Mouse (Mus musculus): ENCODE measurements around the gene Unc5a.

Unc5a gene

GRCm38 (mm10) chr13:54955695-54956471, 6.7 kb downstream of the Unc5a start:
- DNase-seq (ENCODE audit: low spot score in 2 of 2) = peak in 1 of 2 experiments; percentile 49

- no peak for DNase-seq (ENCODE audit: low spot score in 2 of 2)
Measured at GRCm38 (mm10) chr13:54957281-54957680, 8.1 kb downstream of the Unc5a start.

- DNase-seq (ENCODE audit: low spot score in 2 of 2) = no peak
Measured at GRCm38 (mm10) chr13:54959059-54959701, 10.0 kb downstream of the Unc5a start.

GRCm38 (mm10) chr13:54959842-54960241, 10.6 kb downstream of the Unc5a start:
- DNase-seq (ENCODE audit: low spot score in 2 of 2) = no peak

DNA sequence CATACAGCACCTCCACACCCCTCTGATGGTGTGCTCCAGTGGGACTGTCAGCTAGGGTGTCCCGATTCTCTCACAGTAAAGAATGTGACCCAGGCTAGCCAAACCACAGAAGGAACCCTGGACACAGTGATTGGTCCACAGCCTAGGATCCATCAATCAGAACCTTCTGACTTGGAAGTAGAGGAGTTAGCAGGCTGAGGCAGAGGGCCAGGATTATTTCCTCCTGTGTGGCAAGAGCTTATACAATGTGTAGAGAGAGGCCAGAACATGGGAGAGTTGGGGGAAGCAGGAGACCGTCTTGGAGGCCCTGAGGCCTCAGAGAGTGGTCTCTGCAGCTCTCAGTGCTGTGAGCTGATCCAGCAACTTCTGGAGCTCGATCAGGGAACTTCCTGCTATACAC, 11.3 kb downstream of the Unc5a start:
- no peak for DNase-seq (ENCODE audit: low spot score in 2 of 2)

DNA sequence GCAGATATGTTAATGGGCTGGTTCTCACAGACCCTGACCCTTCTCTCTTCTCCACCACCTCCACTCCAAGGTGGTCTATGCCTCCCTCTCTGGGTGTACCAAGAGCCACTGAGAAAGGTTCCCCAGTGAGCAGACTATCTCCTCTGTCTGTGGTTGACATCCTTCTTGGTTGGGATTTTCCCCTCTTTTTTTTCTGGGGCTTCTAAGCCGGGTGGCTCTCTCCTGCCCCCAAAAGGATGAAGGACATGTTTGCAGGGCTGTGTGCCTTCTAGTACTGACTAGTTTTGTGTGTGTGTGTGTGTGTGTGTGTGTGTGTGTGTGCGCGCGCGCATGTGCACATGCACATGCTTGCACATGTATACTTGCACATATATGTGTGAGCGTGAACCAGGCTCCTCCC, 16.0 kb downstream of the Unc5a start:
- no peak for DNase-seq (ENCODE audit: low spot score in 2 of 2)

- DNase-seq (ENCODE audit: low spot score in 2 of 2) = no peak
Measured at GRCm38 (mm10) chr13:54967501-54967900, 18.3 kb downstream of the Unc5a start.

GRCm38 (mm10) chr13:54968636-54969035, 19.4 kb downstream of the Unc5a start:
- DNase-seq (ENCODE audit: low spot score in 2 of 2) = no peak

DNA sequence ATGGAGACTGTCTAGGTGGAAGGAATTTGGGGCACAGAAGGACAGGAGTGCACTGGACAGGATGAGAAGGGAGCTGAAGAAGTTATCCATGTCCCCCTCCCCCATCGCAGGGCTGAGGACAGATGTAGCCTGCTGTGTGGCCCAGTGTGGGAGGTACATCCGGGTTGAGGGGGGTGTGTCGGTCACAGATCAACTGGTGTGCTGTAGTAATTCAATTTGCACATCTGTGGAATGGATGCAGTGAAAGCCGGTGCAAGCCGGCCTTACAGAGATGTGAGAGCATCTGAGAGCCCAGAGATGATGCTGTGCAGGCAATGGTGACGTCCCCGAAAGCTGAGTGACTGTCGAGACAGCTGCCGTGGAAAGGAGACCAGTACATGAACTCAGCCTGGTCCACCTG, 20.3 kb downstream of the Unc5a start:
- no peak for DNase-seq (ENCODE audit: low spot score in 2 of 2)

GRCm38 (mm10) chr13:54970521-54971247, 21.5 kb downstream of the Unc5a start:
- DNase-seq (ENCODE audit: low spot score in 2 of 2) = no peak

DNA sequence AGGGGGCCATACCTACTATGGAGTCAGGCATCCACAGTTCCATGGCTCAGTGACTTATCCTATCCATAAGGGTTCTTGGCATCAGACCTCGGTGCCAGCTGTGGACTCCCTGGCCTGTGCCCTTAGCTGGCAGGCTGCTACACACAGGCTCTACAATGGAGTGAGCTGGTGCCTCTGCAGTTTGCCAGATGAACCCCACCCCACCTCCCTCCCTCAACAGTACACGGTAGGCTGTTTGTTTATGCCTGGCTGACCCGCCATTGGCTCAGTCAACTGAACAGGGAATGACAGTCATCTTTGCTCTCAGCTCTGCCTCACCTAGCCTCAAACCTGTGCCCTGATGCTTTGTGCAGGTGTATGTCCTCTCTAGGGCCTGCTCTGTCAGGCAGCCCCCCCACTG, 26.3 kb downstream of the Unc5a start:
- no peak for DNase-seq (ENCODE audit: low spot score in 2 of 2)

DNA sequence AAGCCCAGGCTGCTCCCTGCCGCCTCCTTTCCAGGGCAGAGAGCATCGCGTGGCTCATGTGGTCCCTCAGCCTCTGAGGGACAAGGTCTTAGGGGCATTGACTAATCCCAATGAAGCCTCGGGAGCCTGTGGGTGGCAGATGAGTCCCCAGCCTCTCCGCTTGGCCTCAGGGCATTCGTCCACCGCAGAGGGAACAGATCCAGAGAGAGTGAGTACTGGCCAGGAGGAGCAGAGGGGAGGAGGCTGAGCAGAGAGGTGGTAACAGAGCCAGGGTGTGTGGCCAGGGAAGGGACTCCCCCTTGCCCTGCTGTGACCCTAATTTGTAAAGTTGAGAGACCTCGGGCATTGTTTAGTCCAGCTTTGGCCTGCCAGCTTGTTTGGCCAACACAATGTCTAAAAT, 29.6 kb downstream of the Unc5a start:
- DNase-seq (ENCODE audit: low spot score in 2 of 2) = no peak

- DNase-seq (ENCODE audit: low spot score in 2 of 2) = no peak
Measured at GRCm38 (mm10) chr13:54980957-54981356, 31.7 kb downstream of the Unc5a start.

DNA sequence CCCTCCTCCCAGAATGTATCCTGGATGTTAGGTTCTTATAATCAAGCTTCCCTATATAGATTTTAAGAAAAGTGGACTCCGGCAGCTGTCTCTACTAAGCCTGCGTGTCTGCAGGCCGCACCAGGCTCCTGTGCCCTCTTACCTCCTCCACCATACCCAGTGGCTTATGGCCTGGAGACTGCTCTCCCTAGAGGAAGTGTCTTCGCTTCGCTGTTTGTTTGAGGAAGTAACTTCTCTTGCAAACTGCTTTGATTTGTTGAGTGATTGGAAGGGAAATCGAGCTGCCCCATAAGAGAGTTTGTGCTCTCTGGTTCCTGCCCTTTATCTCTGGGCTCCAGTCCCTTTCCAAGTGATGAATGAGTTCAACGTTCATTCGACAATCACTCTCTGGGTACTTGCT, 33.8 kb downstream of the Unc5a start:
- DNase-seq (ENCODE audit: low spot score in 2 of 2) = no peak

DNA sequence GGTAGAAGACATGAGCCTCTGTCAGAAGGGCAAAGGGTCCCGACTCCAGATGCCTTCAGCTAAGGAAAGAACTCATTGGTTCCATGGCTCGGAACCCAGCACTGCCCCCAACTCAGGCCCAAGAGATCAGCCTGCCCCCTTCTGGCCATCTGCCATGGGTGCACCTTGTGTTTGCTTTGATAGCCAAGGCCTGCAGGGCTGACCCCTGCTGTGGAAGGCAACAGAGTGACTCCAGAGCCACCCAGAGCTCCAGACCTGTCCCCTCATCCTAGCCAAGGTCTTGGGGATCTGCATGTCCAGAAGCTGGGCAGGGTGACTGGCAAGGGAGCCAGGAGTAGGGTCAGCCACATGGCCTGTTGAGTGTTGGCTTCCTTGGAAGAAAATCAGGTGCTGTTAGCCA, 34.4 kb downstream of the Unc5a start:
- no peak for DNase-seq (ENCODE audit: low spot score in 2 of 2)

- DNase-seq (ENCODE audit: low spot score in 2 of 2) = no peak
Measured at GRCm38 (mm10) chr13:54987405-54987804, 38.2 kb downstream of the Unc5a start.

DNA sequence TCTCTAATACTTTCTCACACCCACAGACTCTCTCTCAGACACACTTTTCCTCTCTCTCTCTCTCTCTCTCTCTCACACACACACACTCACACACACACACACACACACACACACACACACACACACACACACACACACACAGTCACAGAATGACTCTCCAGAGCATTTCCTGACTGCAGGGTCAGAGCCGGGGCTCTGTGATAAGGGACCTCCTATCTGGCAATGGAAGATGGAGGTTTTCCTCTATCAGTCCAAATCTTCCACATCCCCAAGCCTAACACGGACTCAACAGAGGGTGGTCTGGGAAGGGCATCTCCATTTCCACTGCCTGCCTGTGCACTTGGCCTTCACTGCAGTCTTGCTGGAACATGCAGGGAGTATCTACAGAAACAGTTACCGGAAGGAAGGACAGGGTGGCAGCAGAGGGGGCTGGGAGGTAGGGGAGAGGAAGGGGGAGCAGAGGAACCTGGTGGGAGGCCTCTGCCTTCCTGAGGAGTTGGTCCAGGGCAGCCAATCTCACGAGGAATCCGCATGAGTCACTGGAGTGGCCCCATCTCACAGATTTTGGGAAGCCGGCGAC, 39.1 kb downstream of the Unc5a start:
- DNase-seq (ENCODE audit: low spot score in 2 of 2) = no peak

- no peak for DNase-seq (ENCODE audit: low spot score in 2 of 2)
Measured at GRCm38 (mm10) chr13:54992215-54992614, 43.0 kb downstream of the Unc5a start.

DNA sequence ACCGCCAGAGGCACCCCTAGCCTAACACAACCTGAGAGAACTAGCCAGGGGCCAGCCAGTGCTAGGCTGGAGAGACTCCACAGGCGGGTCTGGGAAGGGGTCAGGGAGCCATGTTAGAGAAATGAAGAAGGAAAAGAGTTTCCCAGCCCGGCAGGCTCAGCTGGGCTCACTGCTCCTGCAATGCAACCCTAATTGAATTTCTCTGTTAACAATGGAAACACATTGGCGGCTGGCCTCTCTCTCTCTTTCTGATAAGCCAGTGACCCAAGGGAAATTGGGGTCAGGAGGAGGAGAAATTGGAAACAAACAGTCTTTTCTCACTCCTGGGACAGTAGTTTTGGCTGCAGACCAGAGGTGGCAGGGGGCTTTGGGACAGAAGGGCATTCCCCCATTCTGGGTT, 45.4 kb downstream of the Unc5a start:
- DNase-seq (ENCODE audit: low spot score in 2 of 2) = no peak

DNA sequence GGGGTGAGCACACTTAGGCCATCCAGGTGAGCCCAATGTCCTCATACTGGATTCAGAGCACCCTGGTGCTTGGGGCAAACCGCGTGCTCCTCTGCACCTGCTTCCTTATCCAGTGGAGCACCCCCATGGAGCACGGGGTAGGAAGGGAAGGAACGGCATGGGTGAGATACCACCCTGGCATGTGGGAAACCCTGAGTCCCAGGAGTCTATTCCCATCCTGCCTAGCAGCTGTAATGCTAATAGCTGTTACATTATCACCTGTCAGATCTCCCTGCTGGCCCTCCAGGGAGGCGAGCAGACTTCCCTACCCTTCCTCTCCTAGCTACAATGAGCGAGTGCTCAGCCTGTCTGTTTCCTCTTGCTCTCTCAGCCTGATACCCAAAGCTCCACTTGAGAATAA, 46.0 kb downstream of the Unc5a start:
- DNase-seq (ENCODE audit: low spot score in 2 of 2) = no peak

- no peak for DNase-seq (ENCODE audit: low spot score in 2 of 2)
Measured at GRCm38 (mm10) chr13:54997568-54997967, 48.4 kb downstream of the Unc5a start.

GRCm38 (mm10) chr13:55000433-55000832, 51.2 kb downstream of the Unc5a start:
- no peak for DNase-seq (ENCODE audit: low spot score in 2 of 2)
